Mouse (Mus musculus): ENCODE results near the gene Neurod2.

The Neurod2 gene

DNA sequence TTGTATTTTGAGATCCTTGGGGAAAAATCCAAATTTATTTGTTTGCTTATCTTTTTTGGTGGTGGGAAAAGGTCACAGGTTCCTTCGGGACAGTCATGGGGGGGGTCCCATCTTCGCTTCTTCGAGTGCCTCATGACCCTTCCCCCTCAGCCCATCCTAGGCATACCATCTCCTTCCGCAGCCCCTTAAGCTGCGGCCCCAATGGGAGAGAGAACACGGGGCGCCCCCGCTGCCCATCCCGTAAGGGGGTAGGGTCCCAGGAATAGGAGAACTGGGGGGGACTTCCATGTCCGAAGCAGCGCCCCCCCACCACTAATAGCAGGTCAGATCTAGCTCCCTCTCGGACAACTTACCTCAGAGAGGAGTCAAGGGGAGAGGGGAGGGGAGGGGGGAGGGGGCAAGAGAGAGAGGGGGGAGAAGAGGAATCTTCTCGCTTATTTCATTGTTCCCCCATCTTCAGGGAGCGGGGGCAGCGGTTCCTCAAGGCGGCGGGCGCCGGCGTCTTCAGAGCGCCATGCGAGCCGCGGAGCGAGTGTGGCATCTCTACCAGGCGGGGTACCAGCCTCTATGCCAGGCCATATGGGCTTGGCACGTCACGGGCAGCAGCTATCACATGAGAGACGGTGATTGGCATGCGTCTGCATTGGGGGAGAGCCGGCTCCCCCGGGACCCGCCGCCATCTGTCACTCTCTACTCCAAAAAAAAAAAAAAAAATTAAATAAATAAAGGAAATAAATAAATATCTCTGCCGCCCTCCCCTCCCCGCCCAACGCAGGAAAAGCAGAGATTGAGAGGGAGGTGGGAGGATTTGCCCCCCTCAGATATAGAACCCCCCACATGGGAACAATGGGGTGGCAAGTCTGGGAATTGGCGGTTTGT, at the start of gene Neurod2:
Gene Neurod2 (minus strand): TSS at position 568 of the 879 bp plus-strand sequence.
- peak; percentile 97 for DNase-seq

DNA sequence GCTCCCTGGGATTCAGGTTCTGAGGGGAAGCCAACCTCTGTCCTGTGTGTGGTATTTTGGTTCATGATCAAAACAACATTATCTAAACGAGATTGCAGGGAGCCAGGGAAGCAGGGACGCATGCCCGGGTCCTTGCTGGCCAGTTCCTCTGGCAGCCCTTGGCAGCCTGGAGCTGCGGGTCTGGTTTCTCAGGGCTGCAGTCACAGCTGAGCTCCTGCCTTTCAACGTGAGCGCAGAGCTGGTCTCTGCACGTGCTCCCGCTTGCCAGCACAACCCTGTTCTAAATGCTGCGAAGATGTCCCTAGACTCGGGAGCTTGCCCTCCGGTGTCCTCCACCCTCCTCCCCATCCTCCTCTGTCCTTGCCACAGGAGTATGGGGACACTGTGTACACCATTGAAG, 48.3 kb upstream of the Neurod2 start:
- no peak for DNase-seq

DNA sequence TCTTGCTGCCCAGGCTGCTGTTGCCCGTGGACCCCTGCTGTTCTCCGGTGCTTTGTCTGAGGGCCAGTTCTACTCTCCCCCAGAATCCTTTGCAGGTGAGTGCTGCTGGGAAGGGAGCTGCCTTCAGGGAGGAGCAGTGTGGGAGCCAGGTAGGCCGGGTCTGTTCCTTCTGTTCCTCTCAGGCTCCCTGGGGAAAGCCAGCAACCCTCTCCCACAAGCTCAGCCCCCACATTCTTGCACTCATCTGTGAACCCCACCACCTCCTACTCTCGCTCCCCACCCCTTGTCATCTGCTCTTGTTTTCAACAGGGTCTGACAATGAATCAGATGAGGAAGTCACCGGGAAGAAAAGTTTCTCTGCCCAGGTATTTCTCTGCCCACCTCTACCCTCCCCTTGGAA, 47.3 kb upstream of the Neurod2 start:
- no peak for DNase-seq

DNA sequence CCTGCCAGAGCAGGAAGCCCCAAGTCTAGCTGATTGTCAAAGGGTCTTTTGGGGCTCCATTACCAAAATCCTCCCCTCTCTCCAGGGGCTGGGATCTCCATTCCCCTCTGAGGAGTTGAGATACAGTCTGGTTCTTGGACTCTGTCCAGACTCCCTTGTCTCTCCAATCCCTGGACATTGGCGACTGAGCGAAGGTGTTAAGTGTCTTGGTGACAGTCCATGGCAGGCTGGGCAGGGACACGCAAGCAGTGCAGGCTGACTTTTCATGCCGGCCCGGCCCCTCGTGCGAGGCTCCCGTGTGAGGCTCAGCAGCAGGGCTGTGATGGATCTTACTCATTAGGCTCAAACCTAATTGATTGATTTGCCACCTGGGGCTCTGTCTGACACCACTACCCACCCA, 44.8 kb upstream of the Neurod2 start:
- no peak for DNase-seq

DNA sequence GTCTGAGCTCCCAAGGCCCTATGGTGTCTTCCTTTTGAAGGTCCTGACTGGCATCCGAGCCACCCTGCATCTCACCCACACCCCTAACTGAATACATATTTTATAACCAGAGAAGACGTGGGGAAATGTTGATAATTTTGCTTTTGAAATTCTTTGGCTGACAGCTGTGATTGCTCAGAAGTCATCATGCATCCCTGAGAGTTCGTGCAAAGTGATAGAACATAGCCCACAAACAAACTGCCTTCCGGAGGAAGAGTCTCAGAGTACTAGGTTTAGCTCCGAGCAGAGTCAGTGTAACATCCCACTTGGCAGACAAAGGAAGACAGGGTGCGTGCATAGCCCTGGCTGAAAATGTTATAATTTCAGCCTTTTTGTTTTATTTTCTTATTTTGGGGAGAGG, 43.8 kb upstream of the Neurod2 start:
- no peak for DNase-seq

DNA sequence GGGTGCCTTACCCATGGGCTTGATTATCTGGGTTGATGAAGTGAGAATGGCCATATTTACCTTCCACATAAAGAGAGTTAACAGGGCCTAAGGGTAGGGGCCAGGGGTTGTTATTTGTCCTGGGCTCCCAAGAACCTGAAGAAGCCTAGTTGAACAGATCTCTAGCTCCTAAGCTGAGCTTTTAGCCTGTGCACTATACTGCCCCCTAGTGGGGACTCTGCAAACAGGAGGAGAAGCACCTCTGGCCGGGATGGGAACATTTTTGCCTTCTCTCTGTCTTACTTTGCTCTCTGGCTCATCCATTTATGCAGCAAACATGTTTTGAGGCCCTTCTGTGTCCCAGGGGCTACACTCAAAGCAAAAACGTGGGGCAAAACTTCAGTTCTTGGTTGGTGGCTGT, 43.0 kb upstream of the Neurod2 start:
- peak; percentile 62 for DNase-seq

DNA sequence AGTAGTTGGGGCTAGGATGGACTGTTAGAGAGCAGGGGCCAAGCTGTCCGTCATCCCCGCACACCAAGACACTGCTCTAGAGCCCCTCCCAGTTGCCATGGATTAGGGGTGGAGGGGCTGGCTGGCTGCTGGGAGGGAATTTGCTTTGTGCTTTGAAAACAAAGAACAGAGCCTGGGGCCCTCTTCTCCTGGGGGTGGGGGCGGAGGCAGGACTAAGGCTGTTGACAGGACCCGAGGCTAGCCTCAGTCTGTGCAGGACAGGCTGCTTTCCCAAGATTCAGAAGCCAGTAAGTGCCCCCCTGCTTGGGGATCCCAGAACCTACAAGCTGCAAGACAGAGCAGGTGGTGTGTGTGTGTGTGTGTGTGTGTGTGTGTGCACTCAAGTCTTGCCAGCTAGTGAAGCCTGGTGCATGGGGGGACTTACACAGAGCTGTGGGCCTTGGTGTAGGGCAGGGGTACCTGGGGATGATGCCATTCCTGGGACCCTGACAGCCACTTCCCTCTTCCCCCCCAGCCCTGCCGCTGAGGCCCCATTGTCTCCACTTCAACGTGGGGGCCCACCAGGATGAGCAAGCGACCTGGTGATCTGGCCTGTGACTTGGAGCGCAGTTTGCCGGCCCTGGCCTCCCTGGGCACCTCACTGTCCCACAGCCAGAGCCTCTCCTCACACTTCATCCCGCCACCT, 42.2 kb upstream of the Neurod2 start:
- DNase-seq = peak; percentile 37

DNA sequence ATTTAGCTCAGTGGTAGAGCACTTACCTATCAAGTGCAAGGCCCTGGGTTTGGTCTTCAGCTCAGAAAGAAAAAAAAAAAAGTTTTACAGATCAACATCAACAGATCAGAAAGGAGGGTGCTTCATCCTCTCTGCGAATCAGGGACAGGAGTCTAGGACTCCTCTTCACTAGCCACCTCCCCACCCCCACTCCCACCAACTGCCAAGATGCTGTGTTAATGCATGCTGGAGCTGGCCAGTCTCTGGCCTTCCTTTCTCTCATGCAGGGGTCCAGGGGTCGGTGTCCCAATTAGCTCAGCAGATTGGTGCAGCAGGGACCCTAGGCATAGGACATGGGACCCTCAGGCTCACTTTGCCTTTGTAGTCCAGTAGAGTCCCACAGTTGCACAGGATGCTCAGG, 41.1 kb upstream of the Neurod2 start:
- DNase-seq = peak; percentile 37

DNA sequence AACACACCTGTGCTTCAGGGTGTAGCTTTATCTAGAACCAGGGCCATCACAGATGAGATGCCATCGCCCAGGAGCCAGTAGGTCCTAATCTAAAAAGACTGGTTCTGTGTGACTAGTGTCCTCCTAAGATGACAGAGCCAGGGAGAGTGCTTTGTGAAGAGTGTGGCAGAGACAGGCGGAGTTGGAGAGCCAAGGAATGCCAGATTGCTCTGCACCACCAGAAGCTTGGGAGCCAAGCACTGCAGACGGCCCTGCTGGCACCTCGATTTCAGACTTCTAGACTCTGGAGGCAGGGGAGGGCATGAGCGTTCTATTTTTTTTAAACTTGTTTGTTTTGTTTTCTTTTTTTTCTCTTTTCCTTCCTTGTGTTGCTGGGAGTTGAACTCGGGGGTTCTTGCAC, 39.9 kb upstream of the Neurod2 start:
- DNase-seq = peak; percentile 77

DNA sequence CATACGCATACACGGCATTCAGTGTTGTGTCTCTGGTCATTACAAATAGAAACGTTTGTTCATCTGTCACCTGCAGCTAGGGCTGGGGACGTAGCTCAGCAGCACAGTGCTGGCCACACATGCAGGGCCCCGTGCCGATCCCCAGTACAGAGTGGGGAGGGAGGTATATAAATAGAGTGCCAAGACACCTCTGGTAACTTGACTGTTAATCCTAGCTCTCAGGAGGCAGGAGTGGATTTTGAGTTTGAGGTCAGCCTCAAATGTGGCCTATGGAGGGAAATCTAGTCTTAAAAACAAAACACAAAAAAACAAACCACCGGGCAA, 38.4 kb upstream of the Neurod2 start:
- no peak for DNase-seq

DNA sequence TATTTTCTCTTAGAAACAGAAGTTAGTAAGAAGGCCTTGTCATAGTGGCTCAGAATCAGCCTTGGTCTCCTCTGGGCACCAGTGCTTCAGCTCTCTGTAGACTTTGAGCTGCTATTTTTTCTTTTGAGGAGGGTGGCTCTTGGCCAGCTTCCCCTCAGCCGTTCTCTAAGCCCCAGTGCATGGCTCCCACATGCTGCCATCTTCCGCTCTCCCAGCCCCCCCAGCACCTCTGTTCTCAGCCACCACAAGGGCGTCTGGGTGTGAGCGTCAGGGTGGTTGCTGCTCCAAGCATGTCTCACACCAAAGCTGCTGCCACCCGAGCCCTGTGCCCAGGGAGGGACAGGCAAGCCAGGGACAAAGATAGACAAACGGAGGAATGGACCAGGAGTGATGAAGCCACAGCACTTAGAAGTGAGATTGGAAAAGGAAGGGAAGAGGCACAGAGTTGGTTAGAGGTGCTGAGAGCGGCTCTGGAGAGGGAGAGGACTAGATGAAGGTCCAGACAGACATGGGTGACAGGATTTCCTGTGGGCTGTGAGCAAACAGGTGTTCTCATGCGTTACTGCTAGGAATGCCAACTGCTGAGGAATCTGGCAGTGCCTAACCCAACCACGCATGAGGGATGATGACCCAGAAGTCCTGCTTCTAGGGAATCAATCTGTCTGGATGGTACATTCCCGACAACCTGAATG, 37.9 kb upstream of the Neurod2 start:
- DNase-seq = no peak

DNA sequence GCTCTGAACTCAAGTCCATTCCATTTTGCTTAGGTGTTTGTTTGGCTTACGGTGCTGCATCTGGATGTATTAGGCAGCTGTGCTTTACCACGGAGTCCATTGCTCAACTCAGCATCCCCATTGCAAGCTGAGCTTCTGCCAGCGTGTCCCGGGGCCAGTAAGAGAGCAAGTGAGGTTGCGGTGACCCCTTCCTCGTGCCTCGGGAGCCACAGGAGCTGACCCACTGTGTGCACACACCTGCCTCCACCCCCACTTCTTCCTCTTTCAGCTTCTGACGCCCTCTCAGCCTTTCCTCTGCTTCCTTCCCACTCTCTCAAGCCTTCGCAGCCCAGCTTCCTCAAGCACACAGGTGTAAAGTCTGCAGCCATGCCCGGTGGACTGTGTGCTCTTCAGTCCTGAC, 36.8 kb upstream of the Neurod2 start:
- DNase-seq = no peak

DNA sequence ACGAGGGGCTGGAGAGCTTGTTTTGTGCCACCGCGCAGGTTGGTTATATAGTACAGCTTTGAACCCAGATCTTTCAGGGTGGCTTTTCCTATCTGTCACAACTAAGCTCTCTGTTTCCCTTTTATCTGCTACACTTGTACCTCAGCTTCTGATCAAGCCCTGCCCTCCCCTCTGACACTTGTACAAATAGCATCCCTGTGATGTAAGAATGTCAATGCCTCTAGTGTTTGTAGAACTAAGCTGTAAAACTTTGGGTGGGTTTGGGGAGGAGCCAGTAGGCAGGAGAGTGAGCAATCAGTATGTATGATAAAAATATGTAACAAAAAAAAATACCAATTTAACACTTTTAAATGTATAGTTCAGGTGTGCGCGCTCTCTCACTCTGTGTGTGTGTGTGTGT, 35.0 kb upstream of the Neurod2 start:
- no peak for DNase-seq

DNA sequence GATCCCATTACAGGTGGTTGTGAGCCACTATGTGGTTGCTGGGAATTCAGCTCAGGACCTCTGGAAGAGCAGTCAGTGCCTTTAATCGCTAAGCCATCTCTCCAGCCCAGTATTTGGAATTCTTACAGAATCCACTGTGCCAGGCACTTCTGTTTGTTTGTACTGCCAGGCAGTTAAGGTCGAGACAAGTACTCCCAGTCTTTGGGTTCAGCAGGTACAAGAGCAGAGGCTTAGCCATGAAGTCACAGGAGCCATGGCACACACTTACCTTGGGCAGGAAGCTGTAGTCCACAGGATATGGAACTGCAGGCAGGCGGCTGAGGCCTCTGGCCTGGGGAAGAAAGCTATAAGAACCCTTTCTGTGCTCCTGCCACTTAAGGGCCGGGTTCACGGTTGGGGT, 34.4 kb upstream of the Neurod2 start:
- no peak for DNase-seq

DNA sequence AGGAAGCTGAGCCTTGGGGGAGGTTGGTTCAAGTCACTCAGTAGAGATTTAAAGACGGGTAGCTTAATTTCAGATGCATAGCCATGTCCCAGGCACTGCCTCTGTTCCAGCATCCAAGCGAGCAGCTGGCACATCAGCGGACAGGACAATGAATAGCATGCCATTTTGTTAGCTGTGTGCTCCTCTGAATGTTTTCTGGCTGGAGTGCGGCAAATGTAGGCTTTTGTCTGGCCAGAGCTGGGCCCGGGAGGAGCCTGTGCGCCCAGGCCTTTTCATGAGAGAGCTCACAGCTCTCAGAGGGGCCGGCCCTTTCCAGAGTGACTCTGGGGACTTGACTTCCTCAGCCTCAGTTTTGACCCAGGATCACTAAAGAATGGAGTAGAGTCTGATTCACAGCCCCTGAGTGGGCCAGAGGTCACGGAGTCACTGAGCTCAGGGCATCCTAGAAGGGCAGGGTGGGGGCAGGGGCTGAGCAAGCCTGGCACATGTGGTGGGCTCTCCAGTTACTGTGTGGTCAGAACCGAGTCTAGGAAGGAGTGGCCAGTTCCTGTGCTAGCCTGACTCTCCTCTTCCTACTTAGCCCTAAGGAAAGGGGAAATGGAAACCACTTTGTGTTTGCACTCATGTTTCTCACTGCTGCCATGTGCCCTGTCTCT, 31.5 kb upstream of the Neurod2 start:
- no peak for DNase-seq

DNA sequence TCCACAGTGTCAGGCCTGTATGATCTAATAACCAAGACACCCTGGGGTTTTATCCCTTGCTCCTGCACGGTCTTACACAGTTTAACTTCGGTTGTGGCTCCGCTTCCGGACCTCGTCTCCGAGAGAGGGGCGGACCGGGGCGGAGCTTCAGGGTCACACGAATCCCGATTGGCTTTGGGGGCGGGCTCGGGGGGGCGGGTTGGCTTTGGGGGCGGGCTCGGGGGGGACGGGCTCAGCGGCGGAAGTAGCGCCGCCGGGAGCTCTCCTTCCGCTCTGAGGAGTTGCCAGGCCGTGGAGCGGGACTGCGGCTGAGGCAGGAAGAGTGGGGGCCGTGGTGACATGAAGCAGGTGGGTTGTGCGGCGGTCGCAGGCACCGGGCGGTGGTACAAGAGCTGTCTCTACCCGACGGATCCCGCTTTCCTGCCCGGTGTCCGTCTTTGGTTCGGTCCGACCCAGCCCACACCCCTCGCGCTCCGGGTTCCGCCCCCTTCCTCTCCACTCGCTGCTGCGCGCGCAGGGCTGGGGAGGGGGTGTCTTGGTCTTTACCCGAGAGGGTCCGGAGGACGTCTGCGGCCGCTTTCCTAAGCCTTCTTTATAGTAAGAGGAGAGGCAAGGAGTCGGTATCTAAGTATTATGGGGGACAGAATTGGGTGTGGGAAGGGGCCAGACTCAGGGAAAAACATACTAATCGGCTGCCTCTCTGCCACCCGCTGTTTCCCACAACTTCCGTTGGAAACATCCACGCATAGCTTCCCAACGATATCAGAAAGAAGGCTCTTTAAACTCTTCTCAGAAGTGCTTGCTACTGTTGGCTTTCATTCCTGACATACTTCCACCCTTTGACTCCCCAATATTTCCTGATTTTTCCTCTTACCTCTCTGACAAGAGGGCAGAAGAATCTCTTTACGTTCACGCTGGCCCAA, 29.0 kb upstream of the Neurod2 start, which contains the start of gene Stard3:
Gene Stard3 (plus strand): TSS at position 208 of the 923 bp plus-strand sequence.
- peak; percentile 89 for DNase-seq

DNA sequence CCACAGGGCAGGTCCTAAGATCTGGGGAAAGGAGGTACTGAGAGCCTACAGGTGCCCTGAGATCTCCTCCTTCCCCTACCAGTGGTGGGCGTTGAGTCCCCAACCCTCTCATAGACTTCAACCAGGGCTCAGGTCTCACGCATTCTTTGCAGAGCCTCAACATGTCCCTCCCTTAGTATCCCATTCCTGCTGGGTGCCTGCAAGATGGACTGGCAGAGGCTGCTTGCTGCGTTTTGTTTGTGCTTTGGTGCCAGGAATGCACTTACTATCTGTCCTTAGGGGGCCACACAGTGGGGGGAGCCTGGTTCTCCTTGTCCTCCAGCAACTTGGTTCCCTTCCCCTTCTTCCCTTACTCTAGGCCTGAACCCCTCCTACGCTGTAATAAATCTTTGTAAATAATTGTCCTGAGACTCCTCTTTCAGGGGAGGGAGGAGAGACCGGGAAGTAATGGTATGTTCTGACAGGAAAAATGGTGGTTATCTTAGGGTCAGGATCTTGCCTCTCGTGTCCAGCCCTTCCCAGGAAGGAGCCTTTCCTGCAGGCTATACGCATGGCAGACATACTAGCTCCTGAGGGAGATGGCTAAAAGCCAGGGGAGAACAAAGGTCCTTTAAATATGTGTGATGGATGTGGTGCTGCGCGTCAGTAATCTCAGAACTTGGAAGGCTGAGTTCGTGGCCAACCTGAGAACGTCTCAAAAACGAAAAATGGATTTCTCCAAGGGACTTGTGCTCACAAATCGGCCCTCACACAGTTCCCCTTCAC, 28.1 kb upstream of the Neurod2 start:
- peak; percentile 61 for DNase-seq

DNA sequence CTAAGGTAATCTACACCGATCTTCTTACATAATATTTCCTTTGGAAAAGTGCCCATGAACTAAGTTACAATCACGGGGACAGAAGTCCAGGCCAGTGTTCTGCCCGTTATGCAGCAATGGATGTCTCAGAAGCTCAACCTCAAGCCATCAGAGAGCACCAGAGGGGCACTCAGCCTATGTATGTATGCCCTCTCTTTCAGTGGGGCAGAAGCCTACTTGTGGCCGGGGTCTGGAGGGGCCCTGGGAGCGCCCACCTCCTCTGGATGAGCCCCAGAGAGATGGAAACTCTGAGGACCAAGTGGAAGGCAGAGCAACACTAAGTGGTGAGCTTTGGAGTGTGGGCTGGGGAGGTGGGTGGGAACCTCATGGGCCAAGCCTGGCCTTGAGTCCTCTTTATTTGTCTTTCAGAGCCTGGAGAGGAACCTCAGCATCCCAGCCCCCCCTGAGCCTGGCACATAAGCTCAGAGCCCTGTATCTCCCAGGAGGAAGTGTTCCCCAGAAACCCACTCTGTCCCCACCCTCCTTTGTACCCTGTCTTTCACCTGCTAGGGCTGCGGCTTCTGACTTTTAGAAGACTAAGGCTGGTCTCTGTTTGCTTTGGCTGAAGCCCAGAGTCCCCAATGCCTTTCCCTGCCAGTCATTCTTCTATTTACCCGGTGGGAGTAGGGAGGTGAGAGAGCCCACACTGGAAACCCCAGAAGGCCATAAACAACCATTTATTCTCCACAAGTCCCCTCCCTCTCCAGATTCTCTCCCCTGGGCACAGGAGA, 27.4 kb upstream of the Neurod2 start:
- peak; percentile 52 for DNase-seq

DNA sequence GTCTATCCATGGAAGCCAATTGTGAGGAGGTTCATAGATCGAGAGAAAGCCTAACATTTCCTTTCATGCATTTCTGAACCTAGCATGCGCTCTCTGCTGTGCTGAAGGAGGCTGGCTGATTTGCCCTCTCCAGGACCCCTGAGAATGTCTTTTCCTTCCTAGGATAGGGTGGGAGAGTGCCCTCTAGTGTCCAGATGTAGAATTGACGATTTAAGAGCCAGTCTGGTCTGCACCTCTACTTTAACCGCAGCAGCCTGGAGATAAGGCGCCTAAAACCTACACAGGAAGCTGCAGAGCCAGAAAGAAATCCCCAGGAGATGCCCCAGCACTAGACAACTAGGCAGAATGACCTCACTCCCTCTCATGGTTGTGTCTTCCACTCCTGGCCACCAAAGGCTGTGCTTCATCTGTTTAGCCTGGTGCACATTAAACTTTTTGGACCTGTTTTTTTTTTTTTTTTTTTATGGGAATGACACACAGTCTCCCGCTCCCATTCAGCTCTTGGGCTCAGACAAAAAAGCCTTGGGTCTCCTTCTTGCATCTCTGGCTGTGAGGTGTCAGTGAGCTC, 26.4 kb upstream of the Neurod2 start:
- DNase-seq = peak; percentile 66

DNA sequence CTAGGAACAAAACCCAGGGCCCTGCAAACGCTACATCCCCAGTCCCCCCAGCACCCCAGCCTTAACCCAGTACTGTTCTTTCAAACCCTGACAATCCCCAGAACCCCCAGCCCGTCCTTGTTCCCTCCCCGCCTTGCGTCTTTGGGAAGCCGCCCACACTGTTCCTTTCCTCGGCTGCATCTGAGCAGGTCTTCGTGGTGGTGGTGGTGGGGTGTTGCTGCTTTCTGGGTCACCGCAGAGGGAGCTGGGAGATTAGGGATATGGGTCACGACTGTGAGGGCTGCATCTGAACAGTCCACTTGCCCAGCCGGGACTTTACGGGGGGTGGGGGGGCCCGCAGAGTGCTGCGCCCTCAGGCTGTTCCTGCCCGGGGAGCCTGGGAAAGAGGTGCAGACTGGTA, 25.0 kb upstream of the Neurod2 start:
- DNase-seq = peak; percentile 39

Measured in cerebellum, adult 9-11 months (tissue).